Mouse (Mus musculus): Measurements from ENCODE around the gene Pik3r1. TPM values are rescaled to one million over a fixed set of nuclear protein-coding genes. Genes with fewer than 3 reads are reported as not detected.

The Pik3r1 gene
- polyA plus RNA-seq, 1 experiment from 2014 or later = 44.6 TPM

DNA sequence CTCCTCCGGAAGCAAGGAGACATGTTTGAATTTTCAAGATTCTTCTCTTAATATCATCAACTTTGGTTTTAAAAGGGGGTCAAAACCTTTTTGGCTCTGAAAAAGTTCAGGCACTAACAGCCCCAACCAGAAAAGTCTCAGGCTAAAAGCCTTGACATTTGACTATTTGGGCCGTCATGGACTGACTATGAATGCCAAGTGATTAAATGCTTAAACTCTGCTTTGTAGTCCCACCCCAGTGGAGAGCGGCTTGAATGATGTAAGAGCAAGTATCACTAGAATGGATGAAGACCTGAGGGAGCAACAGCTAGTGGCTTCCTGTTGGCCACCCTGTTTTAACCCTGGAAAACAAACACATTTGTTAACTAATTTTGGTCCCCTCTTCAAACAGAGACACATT, 41.8 kb upstream of the Pik3r1 start:
- Histone ChIP-seq H3K9ac (ENCODE audit: low read length) (no peak overlapping the region), H3K4me2 (replicated peaks; ENCODE audit: low read depth) (no peak overlapping the region), H3K27me3 (ENCODE audit: control insufficient read depth, insufficient read depth, low read length) (no peaks in the 10 kb centered on the region), H3K27ac (replicated peaks) (no peak overlapping the region), H3K4me1 (replicated peaks; ENCODE audit: control insufficient read depth, insufficient read depth) (no peaks in the 10 kb centered on the region; the same call in 1 of the 2 replicates), H3K36me3 (ENCODE audit: control insufficient read depth, insufficient read depth, low read length) (no peaks in the 10 kb centered on the region), H3K9me3 (ENCODE audit: control insufficient read depth, low read length) (no peaks in the 10 kb centered on the region), H3K4me3 (ENCODE audit: low read depth, low read length) (no peak overlapping the region)
- no peak for TF ChIP-seq CTCF (IDR thresholded peaks at IDR 0.05; ENCODE audit: low read depth)
- no peak for TF ChIP-seq EP300 (optimal IDR thresholded peaks at IDR 0.05)
- ATAC-seq (ENCODE audit: low FRiP score, low TSS enrichment) (no peak), DNase-seq (ENCODE audit: low spot score) (no peak)
- WGBS = 73% methylated on average over 3 of the region's 3 CpGs

GRCm38 (mm10) chr13:101805559-101806091, 37.6 kb upstream of the Pik3r1 start:
- DNase-seq (ENCODE audit: low spot score) (no peak), ATAC-seq (ENCODE audit: low FRiP score, low TSS enrichment) (no peak)
- H3K4me3 ChIP-seq (ENCODE audit: low read depth, low read length) = no peak overlapping the region
- H3K9ac ChIP-seq (ENCODE audit: low read length) = no peak overlapping the region
- no peaks in the 10 kb centered on the region for H3K9me3 ChIP-seq (ENCODE audit: control insufficient read depth, low read length)
- TF ChIP-seq EP300 (optimal IDR thresholded peaks at IDR 0.05) (no peak), CTCF (IDR thresholded peaks at IDR 0.05; ENCODE audit: low read depth) (no peak)
- H3K4me1 ChIP-seq (replicated peaks; ENCODE audit: control insufficient read depth, insufficient read depth) = no peaks in the 10 kb centered on the region; the same call in 1 of the 2 replicates
- no peaks in the 10 kb centered on the region for H3K36me3 ChIP-seq (ENCODE audit: control insufficient read depth, insufficient read depth, low read length)
- H3K27me3 ChIP-seq (ENCODE audit: control insufficient read depth, insufficient read depth, low read length) = no peaks in the 10 kb centered on the region
- no peak overlapping the region for H3K27ac ChIP-seq (replicated peaks)
- no peak overlapping the region for H3K4me2 ChIP-seq (replicated peaks; ENCODE audit: low read depth)
- 61% methylated on average over 3 of the region's 3 CpGs for WGBS

DNA sequence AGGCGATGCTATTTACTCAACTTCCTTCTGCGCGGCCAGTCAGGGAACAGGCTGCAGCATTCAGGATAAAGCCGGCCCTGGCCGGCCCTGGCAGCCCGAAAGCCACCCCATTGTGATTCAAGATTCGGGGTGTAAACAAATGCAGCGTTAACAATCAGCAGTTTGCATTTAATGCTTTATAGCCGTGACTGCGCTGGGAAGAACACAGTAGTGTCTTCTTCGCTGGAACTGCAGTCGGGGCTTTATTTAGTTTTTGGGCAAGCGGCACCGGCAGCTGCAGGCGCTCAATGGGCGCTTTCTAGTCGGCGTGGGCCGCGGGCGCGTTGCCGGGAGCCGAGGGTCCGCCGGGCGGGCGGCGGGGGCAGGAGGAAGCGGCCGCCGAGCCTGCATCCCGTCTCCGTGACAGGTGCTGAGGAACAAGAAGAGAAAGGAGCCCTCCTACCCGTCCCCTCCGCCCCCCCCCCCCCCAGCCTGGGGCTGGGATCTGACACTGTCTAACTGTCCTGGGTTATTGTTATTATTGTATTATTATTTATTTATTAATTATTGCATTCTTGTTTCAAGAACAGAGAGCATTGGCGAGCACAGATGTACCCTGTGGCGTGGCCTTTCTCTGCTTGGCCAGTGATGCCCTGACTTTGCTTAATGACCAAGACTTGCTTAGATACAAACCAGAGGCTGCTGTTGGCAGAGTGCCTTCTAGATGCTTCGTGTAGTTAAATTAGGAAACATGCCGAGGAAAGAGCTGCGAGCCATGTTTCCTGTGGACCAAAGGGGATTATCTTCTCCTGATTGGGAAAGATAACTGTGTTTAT, 33.6 kb upstream of the Pik3r1 start:
- H3K9me3 ChIP-seq (ENCODE audit: control insufficient read depth, low read length) = no peaks in the 10 kb centered on the region

GRCm38 (mm10) chr13:101800833-101801371, 32.9 kb upstream of the Pik3r1 start:
- WGBS = 37% methylated on average over 10 of the region's 10 CpGs
- ATAC-seq (ENCODE audit: low FRiP score, low TSS enrichment) (peak; percentile 30; the same call in 1 of the 2 replicates), DNase-seq (ENCODE audit: low spot score) (no peak)
- H3K4me2 ChIP-seq (replicated peaks; ENCODE audit: low read depth) = peak overlapping the region; percentile 81
- H3K36me3 ChIP-seq (ENCODE audit: control insufficient read depth, insufficient read depth, low read length) = no peaks in the 10 kb centered on the region
- peak overlapping the region; percentile 94 for H3K27ac ChIP-seq (replicated peaks)
- peak overlapping the region; percentile 76 for H3K9ac ChIP-seq (ENCODE audit: low read length)
- no peaks in the 10 kb centered on the region; the same call in 1 of the 2 replicates for H3K4me1 ChIP-seq (replicated peaks; ENCODE audit: control insufficient read depth, insufficient read depth)
- H3K9me3 ChIP-seq (ENCODE audit: control insufficient read depth, low read length) = no peaks in the 10 kb centered on the region
- H3K27me3 ChIP-seq (ENCODE audit: control insufficient read depth, insufficient read depth, low read length) = no peaks in the 10 kb centered on the region
- TF ChIP-seq CTCF (IDR thresholded peaks at IDR 0.05; ENCODE audit: low read depth) (no peak), EP300 (optimal IDR thresholded peaks at IDR 0.05) (no peak)
- peak overlapping the region; percentile 45 for H3K4me3 ChIP-seq (ENCODE audit: low read depth, low read length)

More for the DNA sequence above, 33.6 kb upstream of the Pik3r1 start:
- no peak for TF ChIP-seq CTCF (IDR thresholded peaks at IDR 0.05; ENCODE audit: low read depth)
- no peak for TF ChIP-seq EP300 (optimal IDR thresholded peaks at IDR 0.05)
- H3K4me1 ChIP-seq (replicated peaks; ENCODE audit: control insufficient read depth, insufficient read depth) = no peaks in the 10 kb centered on the region; the same call in 1 of the 2 replicates
- no peaks in the 10 kb centered on the region for H3K36me3 ChIP-seq (ENCODE audit: control insufficient read depth, insufficient read depth, low read length)
- H3K4me2 ChIP-seq (replicated peaks; ENCODE audit: low read depth) = peak overlapping the region; percentile 81
- WGBS = 2% methylated on average over 36 of the region's 41 CpGs
- peak; percentile 81 for DNase-seq (ENCODE audit: low spot score)
- peak; percentile 93 for ATAC-seq (ENCODE audit: low FRiP score, low TSS enrichment)
- peak overlapping the region; percentile 94 for H3K27ac ChIP-seq (replicated peaks)
- H3K27me3 ChIP-seq (ENCODE audit: control insufficient read depth, insufficient read depth, low read length) = no peaks in the 10 kb centered on the region
- peak overlapping the region; percentile 45 for H3K4me3 ChIP-seq (ENCODE audit: low read depth, low read length)
- H3K9ac ChIP-seq (ENCODE audit: low read length) = peak overlapping the region; percentile 76

DNA sequence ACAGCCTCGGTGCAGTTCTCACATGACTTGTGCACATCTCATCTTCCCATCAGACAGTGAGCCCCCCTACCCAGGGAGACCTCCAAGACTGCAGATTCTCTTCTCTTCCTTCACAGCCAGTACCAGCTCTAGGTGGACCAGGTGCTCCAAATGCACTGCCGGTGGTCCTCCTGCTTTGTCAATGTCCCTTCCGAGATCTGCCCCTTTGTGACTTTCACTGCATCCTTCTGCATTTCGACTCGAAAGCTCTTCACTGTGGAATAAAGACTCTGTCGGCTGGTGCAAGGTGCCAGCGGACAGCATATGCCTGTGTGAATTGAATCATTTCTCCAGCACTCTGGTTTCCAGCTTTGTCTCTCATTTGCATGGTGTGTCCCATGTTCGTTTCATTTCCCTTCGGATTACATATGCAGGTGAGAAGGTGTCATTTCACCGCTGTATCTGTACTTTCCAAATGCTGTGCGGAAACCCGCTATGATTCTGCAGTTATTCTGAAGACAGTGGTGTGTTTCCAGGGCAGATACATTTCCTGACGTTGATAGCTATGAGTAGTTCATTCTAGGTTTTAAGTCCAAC, 32.1 kb upstream of the Pik3r1 start:
- no peak overlapping the region for H3K9ac ChIP-seq (ENCODE audit: low read length)
- no peak overlapping the region for H3K27ac ChIP-seq (replicated peaks)
- no peaks in the 10 kb centered on the region for H3K36me3 ChIP-seq (ENCODE audit: control insufficient read depth, insufficient read depth, low read length)
- 90% methylated on average over 13 of the region's 13 CpGs for WGBS
- H3K27me3 ChIP-seq (ENCODE audit: control insufficient read depth, insufficient read depth, low read length) = no peaks in the 10 kb centered on the region
- H3K4me3 ChIP-seq (ENCODE audit: low read depth, low read length) = no peak overlapping the region
- no peak overlapping the region for H3K4me2 ChIP-seq (replicated peaks; ENCODE audit: low read depth)
- TF ChIP-seq CTCF (IDR thresholded peaks at IDR 0.05; ENCODE audit: low read depth) = no peak
- no peak for TF ChIP-seq EP300 (optimal IDR thresholded peaks at IDR 0.05)
- H3K9me3 ChIP-seq (ENCODE audit: control insufficient read depth, low read length) = no peaks in the 10 kb centered on the region
- DNase-seq (ENCODE audit: low spot score) (no peak), ATAC-seq (ENCODE audit: low FRiP score, low TSS enrichment) (no peak)
- no peaks in the 10 kb centered on the region; the same call in 1 of the 2 replicates for H3K4me1 ChIP-seq (replicated peaks; ENCODE audit: control insufficient read depth, insufficient read depth)
